Mouse (Mus musculus) MEL (cell line): ENCODE measurements around the gene 6330409D20Rik.

Experiments used
- GATA1 ChIP-seq: IDR thresholded peaks from 2 replicates; pipeline ENCODE4 v1.6.1; 2011; ENCODE audit warnings: low read depth, low read length, improper control_type of control experiment
- POLR2A ChIP-seq, 2 experiments: IDR thresholded peaks; 2 replicates each; pipeline ENCODE4 v1.6.1; 2011 to 2012; ENCODE audit warnings: low read length in 2 of 2, mild to moderate bottlenecking in 2 of 2, control low read depth in 1 of 2, improper control_type of control experiment in 1 of 2, low read depth in 1 of 2, moderate library complexity in 1 of 2; ENCODE audit not compliant: control insufficient read depth in 1 of 2, insufficient read depth in 1 of 2, poor library complexity in 1 of 2
- ZC3H11A ChIP-seq: IDR thresholded peaks from 2 replicates; pipeline ENCODE4 v1.6.1; 2012; ENCODE audit warnings: low read depth, mild to moderate bottlenecking, inconsistent platforms, low read length, improper control_type of control experiment

- no peak for TF ChIP-seq GATA1
- no peak for TF ChIP-seq ZC3H11A
- no peak for TF ChIP-seq POLR2A (IDR thresholded peaks at IDR 0.05; ENCODE audit: control insufficient read depth in 1 of 2, insufficient read depth in 1 of 2, low read depth in 1 of 2, low read length in 2 of 2, poor library complexity in 1 of 2)
Observed at GRCm38 (mm10) chr2:32718761-32719160, 22.1 kb downstream of the 6330409D20Rik start.
